Mouse (Mus musculus): Measurements from ENCODE around the gene Dtnbp1. TPM values are rescaled to one million over a fixed set of nuclear protein-coding genes. Genes with fewer than 3 reads are reported as not detected.

Gene Dtnbp1
- polyA plus RNA-seq, 1 experiment from 2014 or later: 60.0 TPM

GRCm38 (mm10) chr13:44979433-44979832 lies 22.5 kb downstream of the Dtnbp1 start:
- no peak overlapping the region for H3K4me2 ChIP-seq (replicated peaks; ENCODE audit: low read depth, low read length)
- ATAC-seq (ENCODE audit: insufficient number of reproducible peaks, insufficient read depth, low FRiP score, low read depth): no peak
- no peaks in the 10 kb centered on the region for H3K9me3 ChIP-seq (ENCODE audit: control insufficient read depth, low read depth, low read length)
- peaks cover 4% of the 10 kb centered on the region; the same call in 1 of the 2 replicates for H3K36me3 ChIP-seq (ENCODE audit: control insufficient read depth, insufficient read depth, low read length)
- H3K9ac ChIP-seq (replicated peaks; ENCODE audit: low read depth, low read length): no peak overlapping the region
- no peak overlapping the region for H3K4me3 ChIP-seq (ENCODE audit: low read depth, low read length)
- 96% methylated on average over 7 of the region's 7 CpGs for WGBS
- no peak overlapping the region for H3K27ac ChIP-seq (ENCODE audit: low read length)
- no peaks in the 10 kb centered on the region for H3K4me1 ChIP-seq (ENCODE audit: control insufficient read depth, insufficient read depth, low read length)
- no peaks in the 10 kb centered on the region for H3K27me3 ChIP-seq (ENCODE audit: control insufficient read depth, insufficient read depth, low read length)

- Histone ChIP-seq H3K9me3 (ENCODE audit: control insufficient read depth, low read depth, low read length) (no peaks in the 10 kb centered on the region), H3K9ac (replicated peaks; ENCODE audit: low read depth, low read length) (no peak overlapping the region), H3K4me1 (ENCODE audit: control insufficient read depth, insufficient read depth, low read length) (no peaks in the 10 kb centered on the region), H3K27me3 (ENCODE audit: control insufficient read depth, insufficient read depth, low read length) (no peaks in the 10 kb centered on the region), H3K36me3 (ENCODE audit: control insufficient read depth, insufficient read depth, low read length) (peaks cover 4% of the 10 kb centered on the region; the same call in 1 of the 2 replicates), H3K4me3 (ENCODE audit: low read depth, low read length) (no peak overlapping the region), H3K27ac (ENCODE audit: low read length) (no peak overlapping the region), H3K4me2 (replicated peaks; ENCODE audit: low read depth, low read length) (no peak overlapping the region)
- 78% methylated on average over 2 of the region's 2 CpGs for WGBS
- no peak for ATAC-seq (ENCODE audit: insufficient number of reproducible peaks, insufficient read depth, low FRiP score, low read depth)
Measured at GRCm38 (mm10) chr13:44977483-44978141, 24.3 kb downstream of the Dtnbp1 start.

- Histone ChIP-seq H3K4me3 (ENCODE audit: low read depth, low read length) (no peak overlapping the region), H3K36me3 (ENCODE audit: control insufficient read depth, insufficient read depth, low read length) (peaks cover 4% of the 10 kb centered on the region; the same call in 1 of the 2 replicates), H3K4me1 (ENCODE audit: control insufficient read depth, insufficient read depth, low read length) (no peaks in the 10 kb centered on the region), H3K9me3 (ENCODE audit: control insufficient read depth, low read depth, low read length) (no peaks in the 10 kb centered on the region), H3K4me2 (replicated peaks; ENCODE audit: low read depth, low read length) (no peak overlapping the region), H3K9ac (replicated peaks; ENCODE audit: low read depth, low read length) (no peak overlapping the region), H3K27ac (ENCODE audit: low read length) (no peak overlapping the region), H3K27me3 (ENCODE audit: control insufficient read depth, insufficient read depth, low read length) (no peaks in the 10 kb centered on the region)
- no peak for ATAC-seq (ENCODE audit: insufficient number of reproducible peaks, insufficient read depth, low FRiP score, low read depth)
- 68% methylated on average over 2 of the region's 2 CpGs for WGBS
Measured at GRCm38 (mm10) chr13:44977059-44977458, 24.9 kb downstream of the Dtnbp1 start.

- Histone ChIP-seq H3K27me3 (ENCODE audit: control insufficient read depth, insufficient read depth, low read length) (no peaks in the 10 kb centered on the region), H3K4me3 (ENCODE audit: low read depth, low read length) (no peak overlapping the region), H3K27ac (ENCODE audit: low read length) (no peak overlapping the region), H3K9ac (replicated peaks; ENCODE audit: low read depth, low read length) (no peak overlapping the region), H3K36me3 (ENCODE audit: control insufficient read depth, insufficient read depth, low read length) (no peaks in the 10 kb centered on the region), H3K4me1 (ENCODE audit: control insufficient read depth, insufficient read depth, low read length) (no peaks in the 10 kb centered on the region), H3K9me3 (ENCODE audit: control insufficient read depth, low read depth, low read length) (no peaks in the 10 kb centered on the region), H3K4me2 (replicated peaks; ENCODE audit: low read depth, low read length) (no peak overlapping the region)
- no peak for ATAC-seq (ENCODE audit: insufficient number of reproducible peaks, insufficient read depth, low FRiP score, low read depth)
- WGBS: 90% methylated on average over 5 of the region's 5 CpGs
Measured at GRCm38 (mm10) chr13:44960542-44961291, 41.2 kb downstream of the Dtnbp1 start.

GRCm38 (mm10) chr13:44957049-44957448 lies 44.9 kb downstream of the Dtnbp1 start:
- Histone ChIP-seq H3K9ac (replicated peaks; ENCODE audit: low read depth, low read length) (no peak overlapping the region), H3K27me3 (ENCODE audit: control insufficient read depth, insufficient read depth, low read length) (no peaks in the 10 kb centered on the region), H3K9me3 (ENCODE audit: control insufficient read depth, low read depth, low read length) (no peaks in the 10 kb centered on the region), H3K4me1 (ENCODE audit: control insufficient read depth, insufficient read depth, low read length) (no peaks in the 10 kb centered on the region), H3K4me3 (ENCODE audit: low read depth, low read length) (no peak overlapping the region), H3K27ac (ENCODE audit: low read length) (no peak overlapping the region), H3K4me2 (replicated peaks; ENCODE audit: low read depth, low read length) (no peak overlapping the region), H3K36me3 (ENCODE audit: control insufficient read depth, insufficient read depth, low read length) (no peaks in the 10 kb centered on the region)
- 91% methylated on average over 8 of the region's 8 CpGs for WGBS
- no peak for ATAC-seq (ENCODE audit: insufficient number of reproducible peaks, insufficient read depth, low FRiP score, low read depth)

GRCm38 (mm10) chr13:44955781-44956180 lies 46.2 kb downstream of the Dtnbp1 start:
- no peak for ATAC-seq (ENCODE audit: insufficient number of reproducible peaks, insufficient read depth, low FRiP score, low read depth)
- no peak overlapping the region for H3K9ac ChIP-seq (replicated peaks; ENCODE audit: low read depth, low read length)
- no peaks in the 10 kb centered on the region for H3K36me3 ChIP-seq (ENCODE audit: control insufficient read depth, insufficient read depth, low read length)
- H3K4me2 ChIP-seq (replicated peaks; ENCODE audit: low read depth, low read length): no peak overlapping the region
- H3K9me3 ChIP-seq (ENCODE audit: control insufficient read depth, low read depth, low read length): no peaks in the 10 kb centered on the region
- H3K27ac ChIP-seq (ENCODE audit: low read length): no peak overlapping the region
- WGBS: 90% methylated on average over 6 of the region's 6 CpGs
- no peaks in the 10 kb centered on the region for H3K27me3 ChIP-seq (ENCODE audit: control insufficient read depth, insufficient read depth, low read length)
- H3K4me1 ChIP-seq (ENCODE audit: control insufficient read depth, insufficient read depth, low read length): no peaks in the 10 kb centered on the region
- no peak overlapping the region for H3K4me3 ChIP-seq (ENCODE audit: low read depth, low read length)

- no peaks in the 10 kb centered on the region for H3K27me3 ChIP-seq (ENCODE audit: control insufficient read depth, insufficient read depth, low read length)
- H3K9ac ChIP-seq (replicated peaks; ENCODE audit: low read depth, low read length): no peak overlapping the region
- H3K9me3 ChIP-seq (ENCODE audit: control insufficient read depth, low read depth, low read length): no peaks in the 10 kb centered on the region
- no peak overlapping the region for H3K4me2 ChIP-seq (replicated peaks; ENCODE audit: low read depth, low read length)
- H3K4me3 ChIP-seq (ENCODE audit: low read depth, low read length): no peak overlapping the region
- no peaks in the 10 kb centered on the region for H3K36me3 ChIP-seq (ENCODE audit: control insufficient read depth, insufficient read depth, low read length)
- ATAC-seq (ENCODE audit: insufficient number of reproducible peaks, insufficient read depth, low FRiP score, low read depth): no peak
- no peaks in the 10 kb centered on the region for H3K4me1 ChIP-seq (ENCODE audit: control insufficient read depth, insufficient read depth, low read length)
- WGBS: 86% methylated on average over 1 of the region's 1 CpGs
- no peak overlapping the region for H3K27ac ChIP-seq (ENCODE audit: low read length)
Measured at GRCm38 (mm10) chr13:44954232-44954568, 47.7 kb downstream of the Dtnbp1 start.

- 70% methylated on average over 8 of the region's 8 CpGs for WGBS
- Histone ChIP-seq H3K4me1 (ENCODE audit: control insufficient read depth, insufficient read depth, low read length) (no peaks in the 10 kb centered on the region), H3K9ac (replicated peaks; ENCODE audit: low read depth, low read length) (no peak overlapping the region), H3K4me3 (ENCODE audit: low read depth, low read length) (no peak overlapping the region), H3K27ac (ENCODE audit: low read length) (no peak overlapping the region), H3K4me2 (replicated peaks; ENCODE audit: low read depth, low read length) (no peak overlapping the region), H3K27me3 (ENCODE audit: control insufficient read depth, insufficient read depth, low read length) (no peaks in the 10 kb centered on the region), H3K9me3 (ENCODE audit: control insufficient read depth, low read depth, low read length) (no peaks in the 10 kb centered on the region), H3K36me3 (ENCODE audit: control insufficient read depth, insufficient read depth, low read length) (no peaks in the 10 kb centered on the region)
- no peak for ATAC-seq (ENCODE audit: insufficient number of reproducible peaks, insufficient read depth, low FRiP score, low read depth)
Measured at GRCm38 (mm10) chr13:44953546-44954231, 48.3 kb downstream of the Dtnbp1 start.

Measured in stomach, embryonic 14.5 days (tissue).